Mouse (Mus musculus) induced T-regulatory cell, adult 2 months (primary cell): ENCODE measurements around the gene Gstm5.
A peak's percentile ranks its signal among the peaks of the same experiment; 100 is the strongest.
"Not testable (repeated sequence)": the region's sequence is repeated elsewhere in the genome, so short reads cannot be mapped to it uniquely, and the experiment has no call there.

Source experiments
- DNase-seq: peaks from one replicate; pipeline ENCODE4 v3.0.0-alpha.2; 2012; ENCODE audit warnings: low read depth

Gstm5 gene

GRCm38 (mm10) chr3:107873335-107874251, 22.0 kb upstream of the Gstm5 start:
- DNase-seq: no peak

GRCm38 (mm10) chr3:107875231-107875630, 20.4 kb upstream of the Gstm5 start:
- no peak for DNase-seq

GRCm38 (mm10) chr3:107877005-107877404, 18.6 kb upstream of the Gstm5 start, which contains the start of gene Eps8l3:
TSS of gene Eps8l3 (plus strand) at chr3:107877229.
- DNase-seq: no peak

- no peak for DNase-seq
Measured at GRCm38 (mm10) chr3:107877747-107878736, 17.6 kb upstream of the Gstm5 start.

GRCm38 (mm10) chr3:107887674-107888495, 7.7 kb upstream of the Gstm5 start:
- no peak for DNase-seq

- DNase-seq: not testable (repeated sequence)
Measured at GRCm38 (mm10) chr3:107889236-107889635, 6.4 kb upstream of the Gstm5 start.

- DNase-seq: no peak
Measured at GRCm38 (mm10) chr3:107895194-107895719, 364 bp upstream of the Gstm5 start.

GRCm38 (mm10) chr3:107898691-107899090, 3.1 kb downstream of the Gstm5 start:
- DNase-seq: no peak

- no peak for DNase-seq
Measured at GRCm38 (mm10) chr3:107900955-107901673, 5.5 kb downstream of the Gstm5 start.

GRCm38 (mm10) chr3:107905942-107906341, 10.3 kb downstream of the Gstm5 start:
- no peak for DNase-seq

- DNase-seq: no peak
Measured at GRCm38 (mm10) chr3:107916674-107917073, 21.1 kb downstream of the Gstm5 start.

GRCm38 (mm10) chr3:107917097-107917496, 21.5 kb downstream of the Gstm5 start:
- peak; percentile 48 for DNase-seq

- peak; percentile 79 for DNase-seq
Measured at GRCm38 (mm10) chr3:107917783-107918408, 22.3 kb downstream of the Gstm5 start.

GRCm38 (mm10) chr3:107920348-107920747, 24.7 kb downstream of the Gstm5 start:
- no peak for DNase-seq

- no peak for DNase-seq
Measured at GRCm38 (mm10) chr3:107925335-107925734, 29.7 kb downstream of the Gstm5 start.

- DNase-seq: no peak
Measured at GRCm38 (mm10) chr3:107927841-107928240, 32.2 kb downstream of the Gstm5 start.

- DNase-seq: no peak
Measured at GRCm38 (mm10) chr3:107928691-107929090, 33.1 kb downstream of the Gstm5 start.

- DNase-seq: no peak
Measured at GRCm38 (mm10) chr3:107929243-107929642, 33.6 kb downstream of the Gstm5 start.

GRCm38 (mm10) chr3:107929731-107930130, 34.1 kb downstream of the Gstm5 start:
- no peak for DNase-seq

- no peak for DNase-seq
Measured at GRCm38 (mm10) chr3:107931134-107931533, 35.5 kb downstream of the Gstm5 start.
